Mouse (Mus musculus) kidney, adult 9 months (tissue): ENCODE measurements around the gene Acot12.

Experiments used
- DNase-seq: peaks from one replicate; pipeline ENCODE4 v3.0.0; 2022

Gene Acot12

GRCm38 (mm10) chr13:91827876-91828275 is 86.6 kb downstream of the Acot12 start:
- no peak for DNase-seq
